Mouse (Mus musculus) limb, embryonic 11.5 days (tissue): ENCODE measurements around the gene Gm45844. TPM values are rescaled to one million over a fixed set of nuclear protein-coding genes. Genes with fewer than 3 reads are reported as not detected.

ENCODE experiments used
- ATAC-seq: fragments of 200-750 bp; cut with Nextera tagmentation; 2 replicates; pipeline ENCODE4 v1.8.0; 2017; ENCODE audit warnings: low read depth; ENCODE audit not compliant: insufficient number of reproducible peaks, low FRiP score, low TSS enrichment
- DNase-seq: peaks from one replicate; pipeline ENCODE4 v3.0.0-alpha.2; 2015; ENCODE audit warnings: low spot score
- H3K27ac ChIP-seq: fragments of 300-500 bp; sonication (generic); replicated peaks from 2 replicates; pipeline ENCODE4 v1.5.1; 2014; ENCODE audit warnings: low read depth, mild to moderate bottlenecking, low read length
- H3K27me3 ChIP-seq: fragments of 300-500 bp; sonication (generic); 2 replicates; pipeline ENCODE4 v1.6.1; 2014; ENCODE audit warnings: mild to moderate bottlenecking, low read length, mixed read lengths; ENCODE audit not compliant: control insufficient read depth, insufficient read depth
- H3K36me3 ChIP-seq: fragments of 300-500 bp; sonication (generic); 2 replicates; pipeline ENCODE4 v1.6.1; 2014; ENCODE audit warnings: mild to moderate bottlenecking, low read length, moderate library complexity, mixed read lengths; ENCODE audit not compliant: control insufficient read depth, insufficient read depth
- H3K4me1 ChIP-seq: fragments of 300-500 bp; sonication (generic); 2 replicates; pipeline ENCODE4 v1.6.1; 2014; ENCODE audit warnings: low read length, mixed read lengths; ENCODE audit not compliant: control insufficient read depth, insufficient read depth
- H3K4me2 ChIP-seq: fragments of 300-500 bp; sonication (generic); 2 replicates; pipeline ENCODE4 v1.6.1; 2014; ENCODE audit warnings: low read depth, mild to moderate bottlenecking, moderate library complexity; ENCODE audit not compliant: severe bottlenecking
- H3K4me3 ChIP-seq: fragments of 300-500 bp; sonication (generic); 2 replicates; pipeline ENCODE4 v1.5.1; 2014; ENCODE audit warnings: low read depth, low read length
- H3K9ac ChIP-seq: fragments of 300-500 bp; sonication (generic); 2 replicates; pipeline ENCODE4 v1.6.1; 2014; ENCODE audit warnings: mild to moderate bottlenecking, low read length
- H3K9me3 ChIP-seq: fragments of 300-500 bp; sonication (generic); 2 replicates; pipeline ENCODE4 v1.6.1; 2016; ENCODE audit warnings: low read length; ENCODE audit not compliant: control insufficient read depth
- WGBS: fragments of 180-500 bp; shearing (Covaris S2); extraction: QIAGEN DNeasy Blood & Tissue Kit; methylation state at CpG from one replicate; pipeline ENCODE4 v1.1.7; 2014; 5-methylcytosine and 5-hydroxymethylcytosine counted together
- microRNA-seq: library from miRNA; unstranded; fragments of <30 nt; microRNA quantifications from one replicate; pipeline ENCODE4, GENCODE M21; 2016
- polyA plus RNA-seq: library from polyadenylated mRNA; unstranded; fragments of >200 nt; fragmentation: Nextera tagmentation; extraction: Ambion mirVana; gene quantifications from 2 replicates; pipeline ENCODE4 v1.2.1, GENCODE M21; 2014

Gm45844 gene
- polyA plus RNA-seq, 1 experiment from 2014 or later, result 2.5 TPM

DNA sequence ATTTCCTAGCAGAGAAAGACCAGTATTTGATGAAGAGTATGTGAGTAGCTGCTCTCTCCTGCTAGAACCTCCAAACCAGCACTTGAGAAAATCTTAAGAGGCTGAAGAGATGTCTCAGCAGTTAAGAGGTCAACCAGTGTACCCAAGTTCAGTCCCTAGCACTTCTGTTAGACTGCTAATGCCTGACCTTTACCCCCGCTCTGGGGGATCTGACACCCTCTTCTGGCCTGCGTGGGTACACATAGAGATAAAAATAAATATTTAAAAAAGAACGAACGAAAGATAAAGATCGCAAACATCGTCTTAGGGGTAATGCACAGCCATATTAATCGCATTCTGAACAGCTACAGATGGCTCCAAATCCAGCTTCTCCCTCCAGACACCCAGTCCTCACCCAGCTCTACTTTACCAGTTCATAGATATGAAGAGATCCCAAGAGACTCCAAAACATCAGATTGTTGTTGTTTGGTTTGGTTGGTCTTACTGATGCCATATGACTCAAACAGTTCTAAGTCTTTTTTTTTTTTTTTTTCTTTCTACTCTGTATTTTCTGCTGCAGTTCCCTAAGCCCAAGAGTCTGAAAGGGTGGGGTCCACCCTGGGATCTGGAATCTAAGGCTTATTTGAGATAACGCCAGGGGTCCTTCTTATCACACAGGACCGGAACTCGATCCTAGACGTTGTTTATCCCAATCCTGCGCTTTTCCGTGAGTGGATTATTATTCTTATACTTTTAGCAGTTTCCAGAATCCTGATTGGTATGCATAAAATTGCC is 90.5 kb downstream of the Gm45844 start:
- Histone ChIP-seq H3K36me3 (no peaks in the 10 kb centered on the region; the same call in 1 of the 2 replicates), H3K9ac (no peak overlapping the region), H3K9me3 (no peaks in the 10 kb centered on the region), H3K4me1 (no peaks in the 10 kb centered on the region), H3K27me3 (no peaks in the 10 kb centered on the region), H3K4me2 (peak overlapping the region; percentile 29; the same call in 1 of the 2 replicates), H3K4me3 (peak overlapping the region; percentile 37), H3K27ac (no peak overlapping the region)
- ATAC-seq (no peak; the same call in 1 of the 2 replicates), DNase-seq (no peak)
- WGBS, result 40% methylated on average over 13 of the region's 13 CpGs

DNA sequence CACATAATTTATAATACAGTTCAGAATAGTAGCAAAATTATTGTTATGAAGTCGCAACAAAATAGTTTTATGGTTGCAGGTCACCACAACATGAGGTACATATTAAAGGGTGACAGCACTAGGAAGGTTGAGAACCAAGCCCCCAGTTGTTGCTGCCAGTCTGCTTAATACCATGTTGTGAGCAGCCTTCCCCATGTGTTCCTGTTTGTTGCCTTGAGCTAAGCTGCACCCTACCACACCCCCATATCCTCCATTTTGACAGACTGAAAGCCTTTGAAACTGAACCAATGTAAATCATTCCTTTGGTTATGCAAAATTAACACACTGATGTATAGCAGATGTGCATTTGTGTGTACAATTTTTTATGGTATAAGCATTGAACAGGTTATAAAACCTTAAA is 92.2 kb downstream of the Gm45844 start:
- no peak overlapping the region for H3K27ac ChIP-seq
- peaks cover 6% of the 10 kb centered on the region; the same call in 1 of the 2 replicates for H3K36me3 ChIP-seq
- H3K9ac ChIP-seq, result no peak overlapping the region
- ATAC-seq (no peak), DNase-seq (peak; percentile 25)
- H3K27me3 ChIP-seq, result no peaks in the 10 kb centered on the region
- H3K4me3 ChIP-seq, result no peak overlapping the region
- no peaks in the 10 kb centered on the region for H3K9me3 ChIP-seq
- 64% methylated on average over 1 of the region's 1 CpGs for WGBS
- no peaks in the 10 kb centered on the region for H3K4me1 ChIP-seq
- H3K4me2 ChIP-seq, result no peak overlapping the region

- no peaks in the 10 kb centered on the region for H3K27me3 ChIP-seq
- no peak within 1 kb of the TSS for H3K27ac ChIP-seq
- no peaks in the 10 kb centered on the region for H3K4me1 ChIP-seq
- H3K4me3 ChIP-seq, result peak within 1 kb of the TSS; percentile 68
- no peaks in the 10 kb centered on the region for H3K36me3 ChIP-seq
- 2% methylated on average over 26 of the region's 26 CpGs for WGBS
- ATAC-seq (peak; percentile 92), DNase-seq (peak; percentile 52)
- peak within 1 kb of the TSS; percentile 74 for H3K9ac ChIP-seq
- H3K9me3 ChIP-seq, result no peaks in the 10 kb centered on the region
- H3K4me2 ChIP-seq, result peak within 1 kb of the TSS; percentile 59
These were observed 106.6 kb downstream of the Gm45844 start, which contains the start of gene Zfp418 for GRCm38 (mm10) chr7:7171227-7172147. Gene Zfp418 (plus strand): TSS chr7:7171330.

Small RNA genes within 50 kb of the gene (microRNA-seq; reads per million reads assigned to microRNA genes)
- 0.92 reads per million for gene Mir5620

Other genes with a start within 250 kb of the Gm45844 start
- gene Zfp954, start 156.8 kb downstream of the Gm45844 start, polyA plus RNA-seq, result 13.4 and 14.8 TPM in 2 replicates
- 2.6 and 3.5 TPM in 2 replicates for gene Zfp773, start 141.5 kb downstream of the Gm45844 start, polyA plus RNA-seq
- gene Zfp418, start 107.0 kb downstream of the Gm45844 start, polyA plus RNA-seq, result 4.1 and 4.8 TPM in 2 replicates
- gene Zfp772, start 68.3 kb downstream of the Gm45844 start, polyA plus RNA-seq, result 11.8 and 12.8 TPM in 2 replicates
- gene Vmn2r29, start 31.0 kb downstream of the Gm45844 start, polyA plus RNA-seq, result 0.20 and 0.35 TPM in 2 replicates
- gene Clcn4, start 22.6 kb upstream of the Gm45844 start, polyA plus RNA-seq, result 28.5 and 29.8 TPM in 2 replicates
- gene Vmn2r30, start 59.3 kb upstream of the Gm45844 start, polyA plus RNA-seq, result not detected in 2 replicates
- not detected in 2 replicates for gene Gm45783, start 96.3 kb upstream of the Gm45844 start, polyA plus RNA-seq
- not detected in 2 replicates for gene Vmn2r31, start 121.4 kb upstream of the Gm45844 start, polyA plus RNA-seq
- gene Vmn2r32, start 201.7 kb upstream of the Gm45844 start, polyA plus RNA-seq, result not detected in 2 replicates